Mouse (Mus musculus) embryonic facial prominence, embryonic 10.5 days (tissue): ENCODE results near the gene Eif2b1. TPM values are rescaled to one million over a fixed set of nuclear protein-coding genes. Genes with fewer than 3 reads are reported as not detected.
"Not testable (repeated sequence)": the region's sequence is repeated elsewhere in the genome, so short reads cannot be mapped to it uniquely, and the experiment has no call there.

Experiments
- DNase-seq: peaks from one replicate; pipeline ENCODE4 v3.0.0-alpha.2; 2017; ENCODE audit warnings: low spot score
- H3K27ac ChIP-seq: fragments of 300-500 bp; sonication (generic); replicated peaks from 2 replicates; pipeline ENCODE4 v1.5.1; 2016; ENCODE audit warnings: mild to moderate bottlenecking
- H3K27me3 ChIP-seq: fragments of 300-500 bp; sonication (generic); replicated peaks from 2 replicates; pipeline ENCODE4 v1.6.1; 2016; ENCODE audit warnings: low read depth, mild to moderate bottlenecking; ENCODE audit not compliant: poor library complexity, severe bottlenecking
- H3K36me3 ChIP-seq: fragments of 300-500 bp; sonication (generic); replicated peaks from 2 replicates; pipeline ENCODE4 v1.6.1; 2016; ENCODE audit warnings: mild to moderate bottlenecking, moderate library complexity
- H3K4me1 ChIP-seq: fragments of 300-500 bp; sonication (generic); 2 replicates; pipeline ENCODE4 v1.6.1; 2016
- H3K4me3 ChIP-seq: fragments of 300-500 bp; sonication (generic); 2 replicates; pipeline ENCODE4 v1.5.1; 2016; ENCODE audit warnings: mild to moderate bottlenecking, moderate library complexity
- H3K9me3 ChIP-seq: fragments of 300-500 bp; sonication (generic); 2 replicates; pipeline ENCODE4 v1.6.1; 2016; ENCODE audit warnings: mild to moderate bottlenecking
- WGBS: fragments of 180-500 bp; shearing (Covaris S2); methylation state at CpG from one replicate; pipeline ENCODE4 v1.1.7; 2016; 5-methylcytosine and 5-hydroxymethylcytosine counted together
- polyA plus RNA-seq: library from polyadenylated mRNA; unstranded; fragments of >200 nt; fragmentation: Nextera tagmentation; extraction: Ambion mirVana; gene quantifications from 2 replicates; pipeline ENCODE4 v1.2.1, GENCODE M21; 2016

Eif2b1 gene
- polyA plus RNA-seq, 1 experiment from 2014 or later: 83.7 TPM

DNA sequence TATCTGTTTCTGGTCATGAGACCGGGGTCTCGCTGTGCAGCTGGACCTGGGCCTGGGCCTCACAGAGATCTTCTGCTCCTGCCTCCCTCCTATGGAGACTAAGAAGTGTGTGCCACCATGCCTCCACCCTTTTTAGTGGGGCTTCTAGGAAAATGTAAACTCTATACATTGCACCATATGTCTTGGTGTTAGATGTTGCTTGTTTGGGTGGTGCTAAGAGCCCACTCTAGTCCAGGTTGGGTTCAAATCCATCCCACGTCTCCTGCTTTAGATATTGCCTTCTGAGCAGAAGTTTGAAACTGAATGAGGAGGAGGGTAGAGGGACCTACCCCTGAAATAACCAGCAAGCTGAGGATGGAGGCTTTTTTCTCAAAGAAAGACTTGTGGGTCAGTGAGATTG, 13.8 kb upstream of the Eif2b1 start:
- Histone ChIP-seq H3K27me3 (no peaks in the 10 kb centered on the region), H3K4me3 (no peak overlapping the region), H3K9me3 (no peaks in the 10 kb centered on the region), H3K4me1 (no peaks in the 10 kb centered on the region), H3K27ac (no peak overlapping the region), H3K36me3 (peaks cover 91% of the 10 kb centered on the region)
- whole genome bisulfite sequencing: 93% methylated on average over 3 of the region's 3 CpGs
- DNase-seq: no peak

DNA sequence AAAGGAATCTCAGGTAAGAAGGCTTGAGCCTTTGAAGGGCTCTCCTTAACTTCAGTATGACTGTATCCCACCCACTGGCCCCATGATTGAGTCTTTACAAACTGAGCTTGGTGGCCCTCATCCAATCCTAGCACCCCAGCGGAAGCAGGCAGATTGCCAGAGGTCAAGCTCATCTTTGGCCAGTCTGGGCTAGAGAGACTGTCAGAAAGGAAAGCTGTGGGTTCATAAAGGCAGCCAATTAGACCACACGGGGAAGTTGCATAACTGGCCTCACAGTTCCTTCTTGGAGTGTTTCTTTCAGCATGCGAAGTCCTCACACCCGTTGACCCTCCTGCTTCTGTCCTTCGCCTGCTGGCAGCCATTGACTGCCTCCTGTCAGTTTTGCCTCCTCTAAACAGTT, 3.6 kb upstream of the Eif2b1 start:
- no peaks in the 10 kb centered on the region for H3K27me3 ChIP-seq
- DNase-seq: no peak
- no peak overlapping the region for H3K4me3 ChIP-seq
- WGBS: 93% methylated on average over 5 of the region's 5 CpGs
- no peaks in the 10 kb centered on the region for H3K9me3 ChIP-seq
- H3K27ac ChIP-seq: no peak overlapping the region
- peaks cover 21% of the 10 kb centered on the region for H3K4me1 ChIP-seq
- H3K36me3 ChIP-seq: peaks cover 59% of the 10 kb centered on the region

DNA sequence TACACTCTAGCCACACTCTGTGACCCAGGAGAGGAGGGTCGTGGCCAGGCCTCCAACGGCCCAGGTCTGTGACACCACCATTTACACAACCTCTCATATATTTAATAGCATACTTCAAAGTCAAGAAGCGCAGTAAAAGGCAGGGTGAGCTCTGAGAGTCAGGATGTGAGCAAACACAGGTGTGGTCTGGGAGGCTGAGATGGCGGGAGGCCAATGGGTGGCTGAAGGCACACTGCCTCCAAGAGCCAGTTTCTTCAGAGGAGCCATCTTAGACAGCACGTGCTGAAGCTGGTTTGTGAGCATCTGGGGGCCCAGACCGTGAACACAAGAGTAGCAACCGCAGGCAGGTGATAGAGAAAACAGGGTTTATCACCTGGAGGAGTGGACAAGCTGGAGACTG, 3.5 kb downstream of the Eif2b1 start:
- Histone ChIP-seq H3K27ac (no peak overlapping the region), H3K36me3 (peaks cover 72% of the 10 kb centered on the region), H3K27me3 (no peaks in the 10 kb centered on the region), H3K9me3 (no peaks in the 10 kb centered on the region), H3K4me3 (no peak overlapping the region), H3K4me1 (peaks cover 19% of the 10 kb centered on the region)
- 93% methylated on average over 7 of the region's 7 CpGs for WGBS
- DNase-seq: no peak

DNA sequence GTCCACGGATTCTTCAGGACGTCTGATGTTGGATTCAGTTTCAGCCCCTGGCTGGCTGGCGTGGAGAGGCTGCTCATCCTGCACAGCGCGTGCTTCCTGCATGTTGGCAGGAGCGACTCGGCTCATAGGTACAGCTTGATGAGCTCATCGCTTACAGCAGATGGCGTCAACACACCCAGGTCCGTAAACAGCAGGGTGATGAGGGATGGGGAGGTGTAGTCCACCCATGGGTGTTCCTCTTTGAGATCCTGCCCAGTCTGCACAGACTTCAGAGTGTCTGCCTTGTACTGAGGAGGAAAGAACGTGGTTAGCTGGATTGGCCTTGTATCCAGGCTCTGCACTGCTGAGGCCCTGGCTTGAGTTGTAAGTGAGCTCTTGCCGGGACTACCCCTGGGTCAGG, 7.9 kb downstream of the Eif2b1 start:
- Histone ChIP-seq H3K36me3 (peaks cover 100% of the 10 kb centered on the region), H3K27ac (no peak overlapping the region), H3K27me3 (no peaks in the 10 kb centered on the region), H3K9me3 (no peaks in the 10 kb centered on the region), H3K4me1 (no peaks in the 10 kb centered on the region), H3K4me3 (no peak overlapping the region)
- WGBS: 84% methylated on average over 12 of the region's 12 CpGs
- no peak for DNase-seq

DNA sequence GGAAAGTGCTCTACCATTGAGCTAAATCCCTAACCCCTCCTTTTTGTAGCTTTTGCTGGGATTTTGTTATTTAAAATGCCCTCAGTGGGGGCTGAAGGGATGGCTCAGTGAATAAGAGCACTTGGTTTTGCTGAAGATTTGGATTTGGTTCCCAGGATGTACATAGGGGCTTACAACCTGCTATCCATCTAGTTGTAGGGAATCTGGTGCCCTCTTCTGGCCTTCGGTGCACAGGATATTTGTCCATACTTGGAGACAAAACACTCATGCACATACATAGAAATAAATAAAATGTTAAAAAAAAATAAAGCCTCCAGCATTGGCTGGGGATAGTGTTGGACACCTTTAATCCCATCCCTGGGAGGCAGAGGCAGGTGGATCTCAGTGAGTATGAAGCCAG, 23.8 kb downstream of the Eif2b1 start:
- H3K4me1 ChIP-seq: peaks cover 13% of the 10 kb centered on the region
- H3K27me3 ChIP-seq: no peaks in the 10 kb centered on the region
- H3K9me3 ChIP-seq: no peaks in the 10 kb centered on the region
- DNase-seq: no peak
- H3K27ac ChIP-seq: no peak overlapping the region
- WGBS: 85% methylated on average over 1 of the region's 1 CpGs
- no peak overlapping the region for H3K4me3 ChIP-seq
- peaks cover 67% of the 10 kb centered on the region for H3K36me3 ChIP-seq

DNA sequence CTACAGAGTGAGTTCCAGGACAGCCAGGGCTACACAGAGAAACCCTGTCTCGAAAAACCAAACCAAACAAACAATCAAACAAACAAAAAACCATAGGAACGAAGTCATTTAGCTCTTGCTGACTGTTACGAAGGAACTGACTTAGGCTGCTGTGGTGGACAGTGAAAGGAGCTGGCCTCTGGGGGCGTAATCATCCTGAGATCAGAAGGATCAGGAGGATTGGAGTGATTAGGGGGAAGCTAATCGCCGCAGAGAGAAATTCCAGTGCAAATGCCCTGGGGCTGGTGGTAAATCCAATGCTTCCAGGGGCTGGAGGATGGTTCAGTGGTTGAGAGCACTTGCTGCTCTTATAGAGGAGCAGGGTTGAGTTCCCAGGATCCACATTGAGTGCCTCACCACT, 25.3 kb downstream of the Eif2b1 start:
- Histone ChIP-seq H3K4me3 (peak overlapping the region; percentile 81), H3K36me3 (peaks cover 56% of the 10 kb centered on the region), H3K27ac (no peak overlapping the region), H3K27me3 (no peaks in the 10 kb centered on the region), H3K9me3 (no peaks in the 10 kb centered on the region), H3K4me1 (peaks cover 13% of the 10 kb centered on the region)
- WGBS: 59% methylated on average over 6 of the region's 6 CpGs
- no peak for DNase-seq

DNA sequence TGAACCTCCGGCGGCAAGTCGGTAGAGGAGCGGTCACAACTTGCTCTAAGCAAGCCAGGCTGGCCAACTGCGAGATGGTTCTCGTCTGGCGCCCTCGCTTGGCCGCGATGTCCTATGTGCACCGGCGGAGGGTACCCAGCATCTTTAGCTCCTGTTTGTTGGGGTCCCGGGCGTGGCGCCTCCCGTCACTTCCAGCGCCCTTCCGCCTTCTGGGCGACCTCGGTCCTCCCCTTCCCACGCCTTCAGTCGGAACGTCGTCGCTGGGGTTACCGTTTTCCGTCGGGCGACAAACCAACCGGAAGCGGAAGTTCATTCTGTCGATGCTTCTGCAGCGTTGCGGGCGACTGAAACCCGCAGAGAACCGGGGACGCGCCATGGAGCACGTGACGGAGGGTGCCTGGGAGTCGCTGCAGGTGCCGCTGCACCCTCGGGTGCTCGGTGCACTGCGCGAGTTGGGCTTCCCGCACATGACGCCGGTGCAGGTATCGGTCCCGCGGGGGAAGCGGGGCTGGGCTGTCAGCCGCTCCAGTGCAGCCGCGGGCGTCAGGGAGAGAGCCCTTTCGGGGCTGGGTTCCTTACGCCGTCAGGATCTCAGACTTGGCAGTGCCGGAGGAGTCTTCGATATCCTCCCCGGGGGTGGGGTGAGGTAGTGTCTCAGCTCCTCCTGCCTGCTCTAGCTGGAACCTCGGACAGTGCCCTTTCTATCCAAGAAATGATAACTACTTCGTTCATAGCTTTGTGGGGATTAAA, 26.2 kb downstream of the Eif2b1 start, which contains the start of gene Ddx55:
Gene Ddx55 (plus strand): TSS at position 307 of the 750 bp plus-strand sequence.
- peak within 1 kb of the TSS; percentile 81 for H3K4me3 ChIP-seq
- peak; percentile 93 for DNase-seq
- H3K4me1 ChIP-seq: peaks cover 13% of the 10 kb centered on the region
- peaks cover 56% of the 10 kb centered on the region for H3K36me3 ChIP-seq
- no peaks in the 10 kb centered on the region for H3K27me3 ChIP-seq
- H3K9me3 ChIP-seq: no peaks in the 10 kb centered on the region
- under 1% methylated on average over 66 of the region's 66 CpGs for WGBS
- peak within 1 kb of the TSS; percentile 83 for H3K27ac ChIP-seq

DNA sequence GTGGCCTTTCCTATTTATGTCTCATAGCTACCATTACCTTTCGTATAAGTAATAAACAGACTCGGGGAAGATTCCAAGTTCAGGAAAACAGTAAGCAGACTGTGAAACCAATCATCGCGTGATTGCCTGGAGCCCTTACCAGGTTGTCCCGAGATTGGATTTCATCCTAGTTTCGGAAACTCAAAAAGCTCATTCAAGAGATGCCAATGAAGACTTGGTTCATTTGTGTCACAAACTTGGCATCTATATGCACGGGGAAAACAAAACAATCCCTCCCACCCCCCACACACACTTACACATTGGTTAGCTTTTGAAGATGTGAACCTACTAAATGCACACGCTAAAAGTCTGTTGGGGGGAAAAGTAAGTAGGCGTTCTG, 26.8 kb downstream of the Eif2b1 start:
- no peaks in the 10 kb centered on the region for H3K9me3 ChIP-seq
- no peaks in the 10 kb centered on the region for H3K27me3 ChIP-seq
- peaks cover 56% of the 10 kb centered on the region for H3K36me3 ChIP-seq
- peaks cover 13% of the 10 kb centered on the region for H3K4me1 ChIP-seq
- peak overlapping the region; percentile 83 for H3K27ac ChIP-seq
- WGBS: 12% methylated on average over 9 of the region's 9 CpGs
- peak overlapping the region; percentile 81 for H3K4me3 ChIP-seq
- DNase-seq: no peak

DNA sequence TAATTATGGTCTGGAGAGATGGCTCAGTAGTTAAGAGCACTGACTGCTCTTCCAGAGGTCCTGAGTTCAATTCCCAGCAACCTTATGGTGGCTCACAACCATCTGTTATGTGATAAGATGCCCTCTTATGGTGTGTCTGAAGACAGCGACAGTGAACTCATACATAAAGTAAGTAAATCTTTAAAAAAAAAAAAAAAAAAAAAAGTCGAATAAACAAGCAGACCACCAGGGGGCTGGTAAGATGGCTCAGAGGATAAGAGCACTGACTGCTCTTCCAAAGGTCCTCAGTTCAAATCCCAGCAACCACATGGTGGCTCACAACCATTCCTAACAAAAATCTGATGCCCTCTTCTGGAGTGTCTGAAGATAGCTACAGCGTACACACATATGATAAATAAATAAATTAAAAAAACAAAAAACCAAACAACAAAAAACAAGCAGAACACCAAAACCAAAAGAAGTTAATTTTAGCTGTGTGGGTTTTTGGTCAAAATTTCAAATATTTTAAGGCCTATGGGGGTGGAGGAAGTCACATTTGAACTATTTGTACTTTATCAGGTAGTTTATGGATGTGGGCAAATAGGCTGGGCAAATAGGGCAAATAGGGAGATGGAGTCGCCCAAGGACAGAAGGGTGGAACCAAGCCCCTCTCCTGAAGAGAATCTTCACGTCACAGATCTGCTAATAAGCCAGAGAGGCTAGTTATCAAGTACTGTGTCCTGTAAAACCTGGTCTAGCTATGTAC, 27.4 kb downstream of the Eif2b1 start:
- WGBS: 34% methylated on average over 5 of the region's 5 CpGs
- not testable (repeated sequence) for H3K27me3 ChIP-seq, DNase-seq, H3K9me3 ChIP-seq
- Histone ChIP-seq H3K27ac (peak overlapping the region; percentile 83), H3K4me3 (peak overlapping the region; percentile 81), H3K36me3 (peaks cover 56% of the 10 kb centered on the region), H3K4me1 (peaks cover 13% of the 10 kb centered on the region)

DNA sequence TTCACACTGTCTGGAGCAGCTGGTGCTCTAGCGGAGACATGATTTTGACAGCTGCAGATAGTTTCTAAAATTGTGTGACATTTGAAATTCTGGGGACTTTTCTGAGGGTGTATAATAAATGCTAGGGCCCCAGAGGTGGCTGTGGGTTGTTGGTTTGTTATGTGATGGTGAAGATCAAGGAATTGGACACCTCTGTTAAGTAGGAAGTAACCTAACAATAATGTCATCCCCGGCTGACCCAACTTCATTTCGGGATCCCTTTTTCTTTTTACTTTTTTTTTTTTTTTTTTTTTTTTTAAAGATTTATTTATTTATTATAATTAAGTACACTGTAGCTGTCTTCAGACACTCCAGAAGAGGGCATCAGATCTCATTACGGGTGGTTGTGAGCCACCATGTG, 28.2 kb downstream of the Eif2b1 start:
- not testable (repeated sequence) for H3K27me3 ChIP-seq, H3K4me3 ChIP-seq, H3K27ac ChIP-seq, DNase-seq, H3K9me3 ChIP-seq
- WGBS: 82% methylated on average over 4 of the region's 4 CpGs
- peaks cover 13% of the 10 kb centered on the region for H3K4me1 ChIP-seq
- H3K36me3 ChIP-seq: peaks cover 56% of the 10 kb centered on the region

DNA sequence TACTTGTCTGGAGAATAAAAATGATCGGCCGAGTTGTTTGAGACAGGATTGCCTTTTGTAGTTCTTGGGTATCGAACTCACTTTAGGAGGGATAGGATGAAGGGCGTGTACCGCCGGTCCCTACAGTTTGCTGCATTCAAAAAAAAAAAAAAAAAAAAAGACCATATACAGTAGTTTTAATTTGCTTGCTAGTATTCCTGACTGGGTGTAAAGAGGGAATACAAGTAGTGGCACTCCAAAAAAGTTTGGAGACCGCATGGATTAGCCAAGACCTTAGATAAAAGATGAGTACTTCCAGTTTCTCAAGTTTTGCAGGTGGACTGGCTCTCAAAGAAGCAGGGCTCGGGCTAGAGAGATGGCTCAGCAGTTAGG, 37.3 kb downstream of the Eif2b1 start:
- peak overlapping the region; percentile 92 for H3K27ac ChIP-seq
- WGBS: 13% methylated on average over 8 of the region's 8 CpGs
- no peak for DNase-seq

DNA sequence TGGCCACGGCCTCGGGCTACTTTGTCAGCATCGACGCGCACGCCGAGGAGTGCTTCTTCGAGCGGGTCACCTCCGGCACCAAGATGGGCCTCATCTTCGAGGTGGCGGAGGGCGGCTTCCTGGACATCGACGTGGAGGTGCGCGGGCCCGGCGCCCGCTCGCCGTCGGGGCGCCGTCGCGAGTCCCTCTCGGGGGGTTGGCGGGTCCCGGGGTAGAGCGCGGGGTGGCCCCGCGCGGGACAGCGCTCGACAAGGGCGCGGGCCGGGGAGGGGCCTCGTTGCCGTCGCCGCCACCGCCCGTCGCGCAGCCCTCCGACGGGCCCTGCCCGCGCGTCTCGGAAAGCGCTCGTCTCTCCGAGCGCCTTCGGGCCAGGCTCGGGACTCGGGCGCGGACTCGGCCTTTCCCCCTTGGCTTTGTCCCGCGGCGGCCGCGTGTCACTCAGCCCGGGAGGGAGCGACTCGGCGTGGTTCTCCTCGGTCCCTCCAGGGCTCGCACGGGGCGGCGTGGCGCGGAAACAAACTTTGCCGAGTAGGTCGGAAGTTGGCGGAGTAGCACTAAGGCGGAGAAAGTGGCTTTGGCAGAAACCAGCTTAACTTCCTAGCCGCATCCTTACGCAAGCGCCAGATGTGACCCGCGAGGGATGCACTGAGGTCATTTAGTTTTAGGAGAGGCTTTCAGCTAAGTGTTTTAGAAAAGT, 37.9 kb downstream of the Eif2b1 start:
- under 1% methylated on average over 84 of the region's 89 CpGs for WGBS

More for the DNA sequence above, 37.3 kb downstream of the Eif2b1 start:
- H3K27me3 ChIP-seq: no peaks in the 10 kb centered on the region
- H3K4me3 ChIP-seq: peak overlapping the region; percentile 99
- H3K36me3 ChIP-seq: peaks cover 44% of the 10 kb centered on the region
- no peaks in the 10 kb centered on the region for H3K9me3 ChIP-seq
- H3K4me1 ChIP-seq: peaks cover 18% of the 10 kb centered on the region

More for the DNA sequence above, 37.9 kb downstream of the Eif2b1 start:
- Histone ChIP-seq H3K36me3 (peaks cover 39% of the 10 kb centered on the region), H3K27ac (peak overlapping the region; percentile 92), H3K4me3 (peak overlapping the region; percentile 99), H3K4me1 (peaks cover 19% of the 10 kb centered on the region), H3K27me3 (no peaks in the 10 kb centered on the region), H3K9me3 (no peaks in the 10 kb centered on the region)
- peak; percentile 70 for DNase-seq
